9 mouse cellular contexts compared by ENCODE assay signal in genomic region chr13:54247545-54247944, GRCm38 (mm10). TPM values are rescaled to one million over a fixed set of nuclear protein-coding genes. Genes with fewer than 3 reads are reported as not detected.
DNase-seq lines count a peak whose midpoint lies in the region; ATAC-seq and TF ChIP-seq lines count a peak whose summit lies in the region.
"Had no signal": no experiment of that assay in that cellular context is flagged by ENCODE, and none has a peak within 500 bp of the region (broad histone marks: within the 10 kb centered on the region; RNA-seq: fewer than 3 reads in every experiment).

No protein-coding gene starts in this region.

- no peak overlapping the region for H3K4me3 ChIP-seq in limb, embryonic 14.5 days (replicated peaks; ENCODE audit: low read length)
- no peak overlapping the region for H3K4me3 ChIP-seq in neural tube, embryonic 13.5 days
- no peak overlapping the region for H3K4me3 ChIP-seq in stomach, postnatal 0 days (ENCODE audit: low read depth, low read length)
- H3K4me3 ChIP-seq: embryonic facial prominence, embryonic 12.5 days had no signal

- no peak overlapping the region for H3K4me2 ChIP-seq in limb, embryonic 14.5 days (replicated peaks; ENCODE audit: low read depth, low read length, severe bottlenecking)
- no peak overlapping the region for H3K4me2 ChIP-seq in neural tube, embryonic 13.5 days
- no peak overlapping the region for H3K4me2 ChIP-seq in stomach, postnatal 0 days (replicated peaks; ENCODE audit: low read depth)
- H3K4me2 ChIP-seq: embryonic facial prominence, embryonic 12.5 days had no signal

- intact Hi-C loops in gastrocnemius, postnatal 14 days (cut with DNase I; ENCODE audit: low total_unique reads) = loop anchor here (2.0 kb wide), 2 partner anchors 73 to 199 kb away; no protein-coding TSS in a partner anchor

- H3K36me3 ChIP-seq in limb, embryonic 14.5 days (ENCODE audit: control insufficient read depth, insufficient read depth, low read length) = no peaks in the 10 kb centered on the region
- no peaks in the 10 kb centered on the region for H3K36me3 ChIP-seq in neural tube, embryonic 13.5 days
- no peaks in the 10 kb centered on the region for H3K36me3 ChIP-seq in stomach, postnatal 0 days (ENCODE audit: control insufficient read depth, insufficient read depth, low read length)
- H3K36me3 ChIP-seq: embryonic facial prominence, embryonic 12.5 days had no signal

- peak; percentile 44 to 62 for DNase-seq in urinary bladder, adult 18-20 months (ENCODE audit: low spot score in 2 of 2)
- no peak for DNase-seq in urinary bladder, postnatal 10 days (ENCODE audit: low spot score)
- peak; percentile 53 for DNase-seq in gastrocnemius, postnatal 14 days
- DNase-seq in kidney, adult 9 months = peak; percentile 88
- DNase-seq in limb, embryonic 14.5 days (ENCODE audit: low spot score) = peak; percentile 86
- peak; percentile 87 for DNase-seq in stomach, postnatal 0 days (ENCODE audit: low spot score)

- no peak for TF ChIP-seq EP300 in stomach, postnatal 0 days (optimal IDR thresholded peaks at IDR 0.05)

- H3K27ac ChIP-seq in limb, embryonic 14.5 days (replicated peaks; ENCODE audit: low read depth, low read length) = no peak overlapping the region
- no peak overlapping the region for H3K27ac ChIP-seq in neural tube, embryonic 13.5 days (replicated peaks)
- no peak overlapping the region for H3K27ac ChIP-seq in stomach, postnatal 0 days (replicated peaks)
- H3K27ac ChIP-seq: embryonic facial prominence, embryonic 12.5 days had no signal

- TF ChIP-seq POLR2A in limb, embryonic 14.5 days (IDR thresholded peaks at IDR 0.05; ENCODE audit: borderline replicate concordance, extremely low read depth, insufficient read depth, insufficient read length) = no peak

- WGBS in limb, embryonic 14.5 days = 21% methylated on average over 4 of the region's 4 CpGs
- WGBS in neural tube, embryonic 13.5 days = 33% methylated on average over 4 of the region's 4 CpGs
- 16% methylated on average over 4 of the region's 4 CpGs for WGBS in stomach, postnatal 0 days

- ATAC-seq in common myeloid progenitor, adult 5-6 weeks (replicated peaks; ENCODE audit: low read depth, poor library complexity, severe bottlenecking) = peak; percentile 93
- peak; percentile 54; the same call in 1 of the 2 replicates for ATAC-seq in limb, embryonic 14.5 days (ENCODE audit: low FRiP score, low read depth)
- peak; percentile 75 for ATAC-seq in neural tube, embryonic 13.5 days (ENCODE audit: low read depth)
- peak; percentile 56 for ATAC-seq in stomach, postnatal 0 days (ENCODE audit: low FRiP score, low TSS enrichment)

- H3K27me3 ChIP-seq in limb, embryonic 14.5 days (ENCODE audit: control insufficient read depth, insufficient read depth, low read length) = no peaks in the 10 kb centered on the region
- no peaks in the 10 kb centered on the region for H3K27me3 ChIP-seq in neural tube, embryonic 13.5 days
- H3K27me3 ChIP-seq in stomach, postnatal 0 days (ENCODE audit: control insufficient read depth, insufficient read depth, low read length) = no peaks in the 10 kb centered on the region

- TF ChIP-seq CTCF in stomach, postnatal 0 days (IDR thresholded peaks at IDR 0.05; ENCODE audit: low read depth) = peak; percentile 96

- no peaks in the 10 kb centered on the region for H3K9me3 ChIP-seq in limb, embryonic 14.5 days (ENCODE audit: control insufficient read depth, low read length)
- H3K9me3 ChIP-seq in neural tube, embryonic 13.5 days = no peaks in the 10 kb centered on the region
- no peaks in the 10 kb centered on the region for H3K9me3 ChIP-seq in stomach, postnatal 0 days (ENCODE audit: control insufficient read depth, low read length)
- H3K9me3 ChIP-seq: embryonic facial prominence, embryonic 12.5 days had no signal

- H3K4me1 ChIP-seq in limb, embryonic 14.5 days (ENCODE audit: control insufficient read depth, insufficient read depth, low read length) = peaks cover 11% of the 10 kb centered on the region
- peaks cover 28% of the 10 kb centered on the region for H3K4me1 ChIP-seq in neural tube, embryonic 13.5 days (replicated peaks)
- no peaks in the 10 kb centered on the region for H3K4me1 ChIP-seq in stomach, postnatal 0 days (replicated peaks; ENCODE audit: control insufficient read depth, insufficient read depth)

- no peak overlapping the region for H3K9ac ChIP-seq in limb, embryonic 14.5 days (ENCODE audit: low read depth, low read length, severe bottlenecking)
- H3K9ac ChIP-seq in neural tube, embryonic 13.5 days = no peak overlapping the region
- H3K9ac ChIP-seq in stomach, postnatal 0 days (ENCODE audit: low read length) = no peak overlapping the region
- H3K9ac ChIP-seq: embryonic facial prominence, embryonic 12.5 days had no signal

RNA-seq across cellular contexts. Expression of gene Hrh2, which starts 55.6 kb away (rescaled TPM):
- 3.8 and 4.3 TPM in 2 replicates for total RNA-seq in common myeloid progenitor, adult 5-6 weeks (2017)
- not detected for total RNA-seq in gastrocnemius, postnatal 14 days (2021)
- 0.13 and 0.14 TPM in 2 replicates for polyA plus RNA-seq in limb, embryonic 14.5 days (2012; rRNA removed)
- polyA plus RNA-seq in limb, embryonic 14.5 days (2014; fragmentation: Nextera tagmentation; extraction: Ambion mirVana) = 0.10 TPM in 1 of 2 replicates, not detected in the other
- 0.25 and 0.26 TPM in 2 replicates for polyA plus RNA-seq in neural tube, embryonic 13.5 days (2015; fragmentation: Nextera tagmentation; extraction: Ambion mirVana)
- 2.6 and 3.6 TPM in 2 replicates for polyA plus RNA-seq in stomach, postnatal 0 days (2015; fragmentation: Nextera tagmentation; extraction: Ambion mirVana)
